Mouse (Mus musculus) ES-Bruce4 (cell line): Measurements from ENCODE around the gene Madcam1. TPM values are rescaled to one million over a fixed set of nuclear protein-coding genes. Genes with fewer than 3 reads are reported as not detected.
A peak's percentile ranks its signal among the peaks of the same experiment; 100 is the strongest.

Experiments
- H3K27ac ChIP-seq: 2 replicates; pipeline ENCODE4 v1.5.1; 2012; ENCODE audit warnings: low read length, inconsistent platforms; ENCODE audit not compliant: insufficient read depth
- H3K27me3 ChIP-seq: 2 replicates; pipeline ENCODE4 v1.6.1; 2012; ENCODE audit warnings: mild to moderate bottlenecking, low read length, inconsistent platforms; ENCODE audit not compliant: control insufficient read depth, poor library complexity, insufficient read depth, severe bottlenecking
- H3K36me3 ChIP-seq: 2 replicates; pipeline ENCODE4 v1.6.1; 2012; ENCODE audit warnings: inconsistent platforms, mild to moderate bottlenecking, low read length, moderate library complexity; ENCODE audit not compliant: control insufficient read depth, poor library complexity, insufficient read depth, severe bottlenecking
- H3K4me1 ChIP-seq: one replicate; pipeline ENCODE4 v1.8.1; 2011; ENCODE audit warnings: low read length; ENCODE audit not compliant: control insufficient read depth, insufficient read depth
- H3K4me3 ChIP-seq: 2 replicates; pipeline ENCODE4 v1.5.1; 2011; ENCODE audit warnings: low read depth, mild to moderate bottlenecking, low read length
- H3K9ac ChIP-seq: 2 replicates; pipeline ENCODE4 v1.6.1; 2012; ENCODE audit warnings: low read depth, mild to moderate bottlenecking, inconsistent platforms; ENCODE audit not compliant: poor library complexity, severe bottlenecking
- H3K9me3 ChIP-seq: replicated peaks from 2 replicates; pipeline ENCODE4 v1.6.1; 2012; ENCODE audit warnings: mild to moderate bottlenecking, low read length, inconsistent platforms; ENCODE audit not compliant: control insufficient read depth, poor library complexity, insufficient read depth, severe bottlenecking
- CTCF ChIP-seq: IDR thresholded peaks from one replicate; pipeline ENCODE4 v1.8.1; 2011; ENCODE audit warnings: low read depth, low read length
- EP300 ChIP-seq: IDR thresholded peaks from 2 replicates; pipeline ENCODE4 v1.6.1; 2011; ENCODE audit warnings: low read depth, low read length; ENCODE audit not compliant: insufficient read depth
- POLR2A ChIP-seq: IDR thresholded peaks from one replicate; pipeline ENCODE4 v1.8.1; 2011; ENCODE audit warnings: low read length; ENCODE audit not compliant: insufficient read depth
- polyA plus RNA-seq: library from polyadenylated mRNA; stranded (reverse); fragments of >200 nt; gene quantifications from 2 replicates; pipeline ENCODE4 v1.2.4, GENCODE M21; 2011; ENCODE audit warnings: low read depth; ENCODE audit not compliant: missing spikeins, insufficient read depth, insufficient read length

Gene Madcam1
- polyA plus RNA-seq, 1 experiment = 2.6 TPM

DNA sequence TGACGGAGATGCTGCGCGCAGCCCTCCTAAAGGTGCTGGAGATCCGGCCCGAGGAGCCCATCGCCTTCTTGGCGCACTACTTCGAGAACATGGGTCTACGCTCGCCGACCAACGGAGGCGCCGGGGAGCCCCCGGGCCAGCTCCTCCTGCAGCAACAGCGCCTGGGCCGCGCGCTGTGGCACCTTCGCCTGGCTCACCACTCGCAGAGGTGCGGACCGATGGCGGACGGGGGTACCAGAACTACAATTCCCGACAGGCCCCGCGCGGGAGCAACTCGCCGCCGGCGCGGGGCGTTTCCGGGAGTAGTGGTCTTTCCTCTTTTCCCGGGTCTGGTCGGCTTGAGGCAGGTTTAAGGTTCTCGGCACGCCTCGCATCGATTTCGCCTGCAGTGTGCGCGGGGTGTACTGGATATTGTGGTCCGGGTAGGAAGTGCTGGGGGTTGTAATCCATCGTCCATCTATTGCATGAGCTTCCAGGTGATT lies 5.3 kb downstream of the Madcam1 start:
- H3K27me3 ChIP-seq = no peaks in the 10 kb centered on the region
- H3K4me1 ChIP-seq = peaks cover 6% of the 10 kb centered on the region
- H3K4me3 ChIP-seq = peak overlapping the region; percentile 96
- peak overlapping the region; percentile 68 for H3K27ac ChIP-seq
- TF ChIP-seq POLR2A = peak; percentile 85
- TF ChIP-seq CTCF = no peak
- TF ChIP-seq EP300 = no peak
- H3K9ac ChIP-seq = peak overlapping the region; percentile 90
- no peaks in the 10 kb centered on the region for H3K36me3 ChIP-seq
- no peaks in the 10 kb centered on the region for H3K9me3 ChIP-seq

DNA sequence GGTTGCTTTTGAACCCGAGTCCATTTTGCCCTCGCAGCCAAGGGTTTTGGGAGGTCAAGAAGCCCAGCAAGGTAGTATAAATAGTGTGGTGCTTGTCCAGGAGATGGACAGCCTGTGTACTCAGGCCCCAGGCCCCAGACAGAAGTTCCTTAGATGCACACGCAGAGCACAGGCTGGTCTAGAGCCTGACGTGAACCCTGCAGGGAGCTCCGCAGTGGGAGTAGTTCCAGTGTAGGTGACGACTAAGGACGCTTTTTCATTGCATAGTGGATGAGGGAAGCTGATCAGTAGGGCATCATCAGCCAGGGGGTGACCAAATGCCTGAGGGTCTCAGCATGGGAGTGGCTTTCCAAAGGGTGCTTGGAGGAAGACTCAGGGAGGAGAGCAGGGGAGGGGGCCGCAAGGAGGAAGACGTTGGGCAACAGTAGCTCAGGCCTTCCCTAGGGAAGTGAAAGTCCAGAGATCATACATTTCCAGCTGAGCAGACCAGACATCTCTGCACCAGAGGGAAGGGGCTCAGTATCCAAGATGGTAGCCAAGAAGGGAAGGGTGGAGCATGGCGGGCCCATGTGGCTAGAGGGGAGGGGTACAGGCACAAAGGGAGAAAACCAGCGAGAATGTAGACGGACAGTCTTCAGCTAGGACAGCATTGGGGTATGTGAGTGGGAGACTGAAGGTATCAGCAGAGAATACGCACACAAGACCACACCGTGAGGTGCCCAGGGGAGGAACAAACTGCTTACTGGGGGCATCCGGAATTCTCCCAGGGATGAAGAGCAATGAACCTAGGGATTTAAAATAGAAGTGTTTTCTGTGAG lies 5.9 kb downstream of the Madcam1 start:
- H3K36me3 ChIP-seq = no peaks in the 10 kb centered on the region
- peak overlapping the region; percentile 90 for H3K9ac ChIP-seq
- H3K4me3 ChIP-seq = peak overlapping the region; percentile 96
- no peaks in the 10 kb centered on the region for H3K27me3 ChIP-seq
- no peaks in the 10 kb centered on the region for H3K9me3 ChIP-seq
- H3K27ac ChIP-seq = peak overlapping the region; percentile 68
- peaks cover 6% of the 10 kb centered on the region for H3K4me1 ChIP-seq
- TF ChIP-seq POLR2A (peak; percentile 51), CTCF (no peak)

DNA sequence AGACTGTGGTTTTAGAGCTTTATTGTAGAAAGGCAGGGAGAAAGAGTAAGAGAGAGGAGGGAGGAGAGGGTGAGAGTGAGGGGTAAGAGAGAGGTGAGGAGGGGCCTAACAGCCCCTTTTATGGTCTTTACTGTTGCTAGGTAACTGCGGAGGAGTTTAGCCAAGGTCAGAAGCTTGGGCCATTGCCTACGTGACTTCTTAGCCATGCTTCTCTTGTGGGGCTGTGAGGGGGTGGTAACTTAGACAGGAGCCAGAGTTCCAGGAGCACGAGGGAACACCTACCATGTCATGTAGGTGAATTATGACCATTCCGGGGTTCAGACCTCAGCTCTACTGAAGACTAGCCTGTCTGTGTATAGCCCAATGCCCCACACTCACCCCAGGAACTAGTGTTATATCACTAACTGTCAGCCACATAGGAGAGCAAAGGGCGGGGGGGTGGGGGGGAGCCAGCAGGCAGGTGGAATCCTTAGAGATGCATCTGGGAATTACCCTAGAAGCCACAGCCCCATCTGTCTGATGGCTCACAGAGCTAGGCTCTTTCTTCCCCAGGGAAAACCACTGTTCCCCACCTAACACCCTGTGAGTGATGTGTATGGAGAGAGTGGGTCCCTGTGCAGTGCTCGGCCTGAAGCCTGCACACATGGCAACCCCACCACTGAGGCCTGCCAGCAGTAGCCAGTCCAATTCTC lies 7.2 kb downstream of the Madcam1 start:
- Histone ChIP-seq H3K36me3 (no peaks in the 10 kb centered on the region), H3K27ac (peak overlapping the region; percentile 68), H3K4me3 (peak overlapping the region; percentile 96), H3K9ac (peak overlapping the region; percentile 90), H3K27me3 (no peaks in the 10 kb centered on the region), H3K9me3 (no peaks in the 10 kb centered on the region), H3K4me1 (peaks cover 8% of the 10 kb centered on the region)
- TF ChIP-seq POLR2A = peak; percentile 33
- TF ChIP-seq CTCF = no peak
- peak; percentile 67 for TF ChIP-seq EP300

DNA sequence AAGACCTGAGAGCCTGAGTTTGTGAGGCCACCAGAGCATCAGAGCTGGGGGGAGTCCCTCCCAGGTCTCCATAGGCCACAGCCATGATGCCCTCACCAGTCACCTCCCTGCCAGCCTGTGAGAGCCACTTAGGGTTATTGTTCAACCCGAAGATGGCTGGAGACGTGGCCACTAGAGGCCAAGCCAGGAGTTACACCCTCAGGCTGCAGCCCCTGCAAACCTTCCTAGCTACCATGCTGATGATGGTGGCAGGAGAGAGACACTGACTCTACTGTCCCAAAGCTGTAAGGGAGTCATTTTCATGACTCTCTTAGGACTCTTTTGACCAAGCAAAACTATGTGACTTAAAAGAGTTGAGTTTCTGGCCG lies 7.7 kb downstream of the Madcam1 start:
- TF ChIP-seq POLR2A (no peak), EP300 (no peak), CTCF (no peak)
- Histone ChIP-seq H3K4me3 (peak overlapping the region; percentile 16), H3K9ac (no peak overlapping the region), H3K27ac (peak overlapping the region; percentile 38), H3K4me1 (peaks cover 9% of the 10 kb centered on the region), H3K9me3 (no peaks in the 10 kb centered on the region), H3K36me3 (no peaks in the 10 kb centered on the region), H3K27me3 (no peaks in the 10 kb centered on the region)

DNA sequence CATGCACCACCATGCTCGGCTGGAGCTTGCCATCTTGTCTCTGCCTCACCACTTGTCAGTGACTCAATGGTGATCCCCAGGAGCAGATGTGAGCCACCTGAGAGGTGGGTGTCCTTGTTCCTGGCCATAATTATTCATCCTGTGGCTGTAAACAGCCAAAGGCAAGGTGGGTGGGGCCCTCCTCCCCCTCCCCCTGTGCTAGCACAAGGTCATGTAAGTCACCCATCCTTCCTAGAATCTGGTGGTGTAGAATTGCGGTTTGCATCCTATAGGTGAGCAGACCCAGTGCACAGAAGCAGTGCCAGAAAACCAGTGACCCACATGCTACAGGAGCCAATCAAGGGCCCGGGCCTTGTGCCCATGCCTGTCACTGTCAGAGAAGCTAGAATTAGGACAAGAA lies 8.7 kb downstream of the Madcam1 start:
- H3K9me3 ChIP-seq = no peaks in the 10 kb centered on the region
- H3K9ac ChIP-seq = no peak overlapping the region
- H3K27ac ChIP-seq = peak overlapping the region; percentile 41
- no peaks in the 10 kb centered on the region for H3K36me3 ChIP-seq
- H3K4me1 ChIP-seq = peaks cover 9% of the 10 kb centered on the region
- no peak for TF ChIP-seq CTCF
- no peak for TF ChIP-seq POLR2A
- TF ChIP-seq EP300 = peak; percentile 99
- no peaks in the 10 kb centered on the region for H3K27me3 ChIP-seq
- H3K4me3 ChIP-seq = no peak overlapping the region
